Mouse (Mus musculus): ENCODE results near the gene Gm28897. TPM values are rescaled to one million over a fixed set of nuclear protein-coding genes. Genes with fewer than 3 reads are reported as not detected.
"Not testable (repeated sequence)": the region's sequence is repeated elsewhere in the genome, so short reads cannot be mapped to it uniquely, and the experiment has no call there.

Gm28897 gene
- total RNA-seq (2022) = not detected

- not testable (repeated sequence) for DNase-seq (ENCODE audit: low spot score)
Measured at GRCm38 (mm10) chrY:80926695-80927094, at the start of gene Gm28897. Gm28897 (plus strand) TSS chrY:80926995.

All from heart, adult 8-10 months (tissue).